In genomic region chr19:26093844-26094243, GRCm38 (mm10) we compare ENCODE assay signal across 16 mouse cellular contexts.
"Had no signal": no experiment of that assay in that cellular context is flagged by ENCODE, and none has a peak within 500 bp of the region (broad histone marks: within the 10 kb centered on the region; RNA-seq: fewer than 3 reads in every experiment).

No protein-coding gene starts in this region.

- DNase-seq: retina, postnatal 1 day; right cerebral cortex, adult 18-20 months; right cerebral cortex, postnatal 14 days; right cerebral cortex, postnatal 4 days; spleen, adult 18-20 months; thymus, adult 18-20 months; thymus, adult 2 months; thymus, postnatal 14 days; thymus, postnatal 25 days; thymus, postnatal 36 days; thymus, postnatal 4 days had no signal

- H3K27ac ChIP-seq: neural tube, embryonic 12.5 days; neural tube, embryonic 13.5 days; neural tube, embryonic 15.5 days; stomach, embryonic 15.5 days; stomach, postnatal 0 days had no signal

- H3K4me3 ChIP-seq: neural tube, embryonic 12.5 days; neural tube, embryonic 13.5 days; neural tube, embryonic 15.5 days; stomach, embryonic 15.5 days had no signal

- H3K27me3 ChIP-seq: neural tube, embryonic 12.5 days; neural tube, embryonic 13.5 days; neural tube, embryonic 15.5 days; stomach, embryonic 15.5 days had no signal

- H3K4me1 ChIP-seq: neural tube, embryonic 12.5 days; neural tube, embryonic 13.5 days; neural tube, embryonic 15.5 days; stomach, embryonic 15.5 days had no signal

- H3K9me3 ChIP-seq: neural tube, embryonic 12.5 days; neural tube, embryonic 13.5 days; neural tube, embryonic 15.5 days; stomach, embryonic 15.5 days had no signal

- H3K36me3 ChIP-seq: neural tube, embryonic 12.5 days; neural tube, embryonic 13.5 days; neural tube, embryonic 15.5 days; stomach, embryonic 15.5 days had no signal

- H3K9ac ChIP-seq: neural tube, embryonic 12.5 days; neural tube, embryonic 13.5 days; neural tube, embryonic 15.5 days; stomach, embryonic 15.5 days had no signal

- H3K4me2 ChIP-seq: neural tube, embryonic 12.5 days; neural tube, embryonic 13.5 days; neural tube, embryonic 15.5 days; stomach, embryonic 15.5 days had no signal
